Mouse (Mus musculus) intestine, embryonic 14.5 days (tissue): ENCODE results near the gene Shisa9. TPM values are rescaled to one million over a fixed set of nuclear protein-coding genes. Genes with fewer than 3 reads are reported as not detected.

Experiments used
- polyA plus RNA-seq: library from polyadenylated mRNA; unstranded; fragments of >200 nt; fragmentation: Nextera tagmentation; extraction: Ambion mirVana; gene quantifications from 2 replicates; pipeline ENCODE4 v1.2.1, GENCODE M21; 2014

Gene Shisa9
- polyA plus RNA-seq, 1 experiment from 2014 or later: 1.2 TPM

Other genes starting within 250 kb of the Shisa9 start
- 35.6 and 35.9 TPM in 2 replicates for gene Cpped1, start 74.7 kb upstream of the Shisa9 start, polyA plus RNA-seq